19 mouse cellular contexts compared by ENCODE assay signal in genomic region chr9:22584221-22584620, GRCm38 (mm10).
DNase-seq lines count a peak whose midpoint lies in the region; ATAC-seq and TF ChIP-seq lines count a peak whose summit lies in the region.
"Had no signal": no experiment of that assay in that cellular context is flagged by ENCODE, and none has a peak within 500 bp of the region (broad histone marks: within the 10 kb centered on the region; RNA-seq: fewer than 3 reads in every experiment).

No protein-coding gene starts in this region.

- H3K27me3 ChIP-seq in heart, embryonic 10.5 days (ENCODE audit: insufficient read depth, poor library complexity, severe bottlenecking): no peaks in the 10 kb centered on the region
- H3K27me3 ChIP-seq in liver, postnatal 0 days (ENCODE audit: insufficient read depth, low read length): no peaks in the 10 kb centered on the region
- H3K27me3 ChIP-seq: CH12.LX; embryonic facial prominence, embryonic 13.5 days; forebrain, embryonic 12.5 days; heart, embryonic 13.5 days; hindbrain, embryonic 15.5 days; Patski had no signal

- H3K9me3 ChIP-seq in heart, embryonic 10.5 days: no peaks in the 10 kb centered on the region
- no peaks in the 10 kb centered on the region for H3K9me3 ChIP-seq in liver, postnatal 0 days (ENCODE audit: low read length)
- H3K9me3 ChIP-seq: forebrain, embryonic 12.5 days; heart, embryonic 13.5 days; hindbrain, embryonic 15.5 days had no signal

- TF ChIP-seq CTCF in liver, postnatal 0 days (IDR thresholded peaks at IDR 0.05; ENCODE audit: low read depth): no peak

- H3K4me3 ChIP-seq in heart, embryonic 10.5 days: no peak overlapping the region
- no peak overlapping the region for H3K4me3 ChIP-seq in liver, postnatal 0 days (ENCODE audit: low read depth, low read length)
- H3K4me3 ChIP-seq: embryonic facial prominence, embryonic 13.5 days; forebrain, embryonic 12.5 days; heart, embryonic 13.5 days; hindbrain, embryonic 15.5 days had no signal

- H3K36me3 ChIP-seq in heart, embryonic 10.5 days: no peaks in the 10 kb centered on the region
- no peaks in the 10 kb centered on the region for H3K36me3 ChIP-seq in liver, postnatal 0 days (replicated peaks; ENCODE audit: insufficient read depth, low read length)
- H3K36me3 ChIP-seq: embryonic facial prominence, embryonic 13.5 days; heart, embryonic 13.5 days had no signal

- no peak overlapping the region for H3K4me2 ChIP-seq in liver, postnatal 0 days (ENCODE audit: low read depth, low read length)
- H3K4me2 ChIP-seq: embryonic facial prominence, embryonic 13.5 days; forebrain, embryonic 12.5 days; heart, embryonic 13.5 days; hindbrain, embryonic 15.5 days had no signal

- H3K9ac ChIP-seq in liver, postnatal 0 days (replicated peaks): no peak overlapping the region
- H3K9ac ChIP-seq: embryonic facial prominence, embryonic 13.5 days; forebrain, embryonic 12.5 days; heart, embryonic 13.5 days; hindbrain, embryonic 15.5 days had no signal

- ATAC-seq in liver, postnatal 0 days: no peak
- ATAC-seq: activated CD4-positive, CD25-positive, alpha-beta regulatory T cell, adult 4 months; forebrain, embryonic 16.5 days; intestine, embryonic 16.5 days; Patski had no signal

- H3K4me1 ChIP-seq in heart, embryonic 10.5 days: no peaks in the 10 kb centered on the region
- no peaks in the 10 kb centered on the region for H3K4me1 ChIP-seq in liver, postnatal 0 days (ENCODE audit: insufficient read depth)
- H3K4me1 ChIP-seq: embryonic facial prominence, embryonic 13.5 days; heart, embryonic 13.5 days; hindbrain, embryonic 15.5 days had no signal

- no peak for TF ChIP-seq EP300 in liver, postnatal 0 days (IDR thresholded peaks at IDR 0.05; ENCODE audit: low read depth)

- WGBS in heart, embryonic 10.5 days: 83% methylated on average over 3 of the region's 3 CpGs
- WGBS in liver, postnatal 0 days (ENCODE audit: insufficient replicate concordance): 77% methylated on average over 3 of the region's 3 CpGs

- DNase-seq in brain, adult 2 months (ENCODE audit: low read depth, low spot score): peak; percentile 24
- peak; percentile 28 for DNase-seq in cerebellum, adult 11-12 months
- DNase-seq in cerebellum, adult 9-10 months: peak; percentile 21
- peak; percentile 25 to 26 for DNase-seq in cerebellum, postnatal 36 days
- DNase-seq in heart, embryonic 10.5 days (ENCODE audit: low spot score): no peak
- no peak for DNase-seq in liver, postnatal 0 days
- DNase-seq: adrenal gland, postnatal 14 days; gastrocnemius, postnatal 10 days; heart, postnatal 36 days; kidney, adult 8-10 months had no signal

- H3K27ac ChIP-seq in heart, embryonic 10.5 days: no peak overlapping the region
- no peak overlapping the region for H3K27ac ChIP-seq in liver, postnatal 0 days (ENCODE audit: low read depth)
- H3K27ac ChIP-seq: embryonic facial prominence, embryonic 13.5 days; forebrain, embryonic 12.5 days; heart, embryonic 13.5 days; hindbrain, embryonic 15.5 days had no signal

Comparison
In these comparisons a context has a peak if more than half of its experiments do, and no peak if none do; other contexts are left out.
1. DNase-seq: peak in brain, adult 2 months (single experiment), cerebellum, adult 11-12 months (single experiment), cerebellum, adult 9-10 months (single experiment) and cerebellum, postnatal 36 days (2 of 2); none in heart, embryonic 10.5 days (single experiment) and liver, postnatal 0 days (single experiment).